Mouse (Mus musculus) erythroblast, embryonic 14.5 days (primary cell): ENCODE data around the gene Ddx6. TPM values are rescaled to one million over a fixed set of nuclear protein-coding genes. Genes with fewer than 3 reads are reported as not detected.
A peak's percentile ranks its signal among the peaks of the same experiment; 100 is the strongest.
"Not testable (repeated sequence)": the region's sequence is repeated elsewhere in the genome, so short reads cannot be mapped to it uniquely, and the experiment has no call there.

Experiments
- H3K27me3 ChIP-seq: 2 replicates; pipeline ENCODE4 v1.6.1; 2012; ENCODE audit warnings: inconsistent platforms; ENCODE audit not compliant: control insufficient read depth
- H3K36me3 ChIP-seq: 2 replicates; pipeline ENCODE4 v1.6.1; 2012; ENCODE audit warnings: mild to moderate bottlenecking, inconsistent platforms; ENCODE audit not compliant: control insufficient read depth
- H3K4me1 ChIP-seq: 2 replicates; pipeline ENCODE4 v1.6.1; 2012; ENCODE audit warnings: inconsistent platforms; ENCODE audit not compliant: control insufficient read depth
- H3K4me3 ChIP-seq: replicated peaks from 2 replicates; pipeline ENCODE3; 2012; ENCODE audit warnings: moderate library complexity, mild to moderate bottlenecking, inconsistent platforms
- H3K9me3 ChIP-seq: 2 replicates; pipeline ENCODE4 v1.6.1; 2012; ENCODE audit warnings: low read length, inconsistent platforms, mixed read lengths; ENCODE audit not compliant: control insufficient read depth
- GATA1 ChIP-seq: IDR thresholded peaks from 2 replicates; pipeline ENCODE4 v1.6.1; 2012; ENCODE audit warnings: low read length, inconsistent platforms, mixed read lengths
- TAL1 ChIP-seq: IDR thresholded peaks from 3 replicates; pipeline ENCODE4 v1.6.1; 2012; ENCODE audit warnings: low read length, inconsistent platforms, mixed read lengths
- polyA plus RNA-seq: library from polyadenylated mRNA; stranded (reverse); fragments of >175 nt; gene quantifications from 2 replicates; pipeline ENCODE4 v1.2.3, GENCODE M21; 2012

The Ddx6 gene
- 1.2 and 1.7 TPM in 2 replicates for polyA plus RNA-seq

DNA sequence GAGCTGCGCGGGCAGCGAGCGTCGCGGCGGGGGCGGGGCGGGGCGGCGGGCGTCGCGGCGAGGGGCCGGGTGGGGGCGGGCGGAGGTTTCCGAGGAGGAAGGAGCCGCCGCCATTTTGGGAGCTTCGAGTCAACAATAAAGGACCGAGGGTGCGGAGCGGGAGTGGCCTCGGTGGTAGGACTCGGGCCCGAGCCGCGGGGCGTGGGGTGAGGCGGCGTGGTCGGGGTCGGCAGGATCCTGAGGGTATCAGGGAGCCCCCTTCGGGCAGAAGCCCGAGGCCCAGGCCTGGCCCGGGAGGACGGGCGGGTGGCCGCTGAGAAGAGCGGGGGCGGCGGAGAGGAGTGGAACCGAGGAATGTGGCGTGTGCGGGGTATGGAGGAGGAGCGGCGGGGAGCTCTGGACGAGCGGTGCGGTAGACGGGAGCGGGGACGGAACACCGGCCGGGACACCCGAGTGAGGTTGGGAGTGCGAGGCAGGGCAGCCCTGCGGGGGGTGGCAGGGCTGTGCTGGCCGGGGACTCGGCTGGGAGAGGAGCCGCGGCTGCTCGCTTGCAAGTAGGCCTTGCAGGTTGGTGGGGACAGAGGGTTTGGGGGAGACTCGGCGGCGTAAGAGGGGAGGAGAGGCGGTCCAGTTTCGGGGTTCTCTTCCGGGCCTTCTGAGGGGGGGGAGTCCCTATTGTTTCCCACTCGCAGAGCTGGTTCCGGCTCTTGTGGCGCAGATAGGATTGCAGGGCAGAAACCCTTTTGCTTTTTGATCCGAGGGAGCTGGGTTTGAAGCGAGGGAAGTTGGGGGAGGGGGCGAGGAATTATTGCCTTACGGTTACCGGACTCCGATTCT lies at the start of gene Ddx6:
Ddx6 (plus strand) TSS at position 114 of the 837 bp plus-strand sequence.
- TF ChIP-seq GATA1 (no peak), TAL1 (no peak)
- peak within 1 kb of the TSS; percentile 100 for H3K4me3 ChIP-seq
- no peaks in the 10 kb centered on the region for H3K27me3 ChIP-seq
- H3K4me1 ChIP-seq, result peaks cover 38% of the 10 kb centered on the region
- H3K36me3 ChIP-seq, result peaks cover 31% of the 10 kb centered on the region
- no peaks in the 10 kb centered on the region for H3K9me3 ChIP-seq

DNA sequence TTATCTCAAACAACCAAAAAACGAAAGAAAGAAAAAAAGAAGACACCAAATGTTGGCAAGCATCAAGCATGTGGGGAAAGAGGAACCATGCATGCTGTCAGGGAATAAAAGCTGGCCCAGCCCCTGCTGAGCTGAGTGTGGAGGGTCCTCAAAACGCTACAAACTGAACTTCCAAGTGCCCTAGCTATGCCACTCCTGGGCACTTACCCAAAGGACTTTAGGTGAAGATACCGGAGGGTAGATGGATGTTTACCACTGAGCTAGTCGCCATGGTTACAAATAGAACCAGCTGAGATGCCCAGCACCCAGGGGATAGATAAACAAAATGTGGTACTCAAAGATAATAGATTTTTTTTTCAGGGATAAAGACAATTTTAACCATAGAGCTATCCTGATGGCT lies 43.1 kb upstream of the Ddx6 start, which contains the start of gene Cxcr5:
Cxcr5 (minus strand) TSS at position 281 of the 400 bp plus-strand sequence.
- H3K9me3 ChIP-seq, result no peaks in the 10 kb centered on the region
- H3K4me1 ChIP-seq, result peaks cover 40% of the 10 kb centered on the region
- no peaks in the 10 kb centered on the region for H3K27me3 ChIP-seq
- no peaks in the 10 kb centered on the region for H3K36me3 ChIP-seq
- H3K4me3 ChIP-seq, result no peak within 1 kb of the TSS
- TF ChIP-seq TAL1, result no peak
- TF ChIP-seq GATA1, result no peak

GRCm38 (mm10) chr9:44562936-44563335 lies 41.8 kb upstream of the Ddx6 start:
- H3K4me3 ChIP-seq, result no peak overlapping the region
- no peaks in the 10 kb centered on the region for H3K9me3 ChIP-seq
- peaks cover 42% of the 10 kb centered on the region for H3K4me1 ChIP-seq
- H3K36me3 ChIP-seq, result no peaks in the 10 kb centered on the region
- H3K27me3 ChIP-seq, result no peaks in the 10 kb centered on the region
- TF ChIP-seq TAL1 (no peak), GATA1 (no peak)

GRCm38 (mm10) chr9:44565367-44565766 lies 39.3 kb upstream of the Ddx6 start:
- no peaks in the 10 kb centered on the region for H3K9me3 ChIP-seq
- H3K4me3 ChIP-seq, result peak overlapping the region; percentile 42
- no peaks in the 10 kb centered on the region for H3K36me3 ChIP-seq
- no peak for TF ChIP-seq GATA1
- TF ChIP-seq TAL1, result no peak
- no peaks in the 10 kb centered on the region for H3K27me3 ChIP-seq
- peaks cover 44% of the 10 kb centered on the region for H3K4me1 ChIP-seq

GRCm38 (mm10) chr9:44567338-44568082 lies 37.2 kb upstream of the Ddx6 start:
- no peak overlapping the region for H3K4me3 ChIP-seq
- TF ChIP-seq TAL1, result no peak
- no peak for TF ChIP-seq GATA1
- no peaks in the 10 kb centered on the region for H3K27me3 ChIP-seq
- peaks cover 32% of the 10 kb centered on the region for H3K4me1 ChIP-seq
- no peaks in the 10 kb centered on the region for H3K36me3 ChIP-seq
- H3K9me3 ChIP-seq, result no peaks in the 10 kb centered on the region

- H3K4me3 ChIP-seq, result no peak overlapping the region
These were observed 36.6 kb upstream of the Ddx6 start for GRCm38 (mm10) chr9:44568083-44568455.

GRCm38 (mm10) chr9:44570939-44571382 lies 33.7 kb upstream of the Ddx6 start:
- Histone ChIP-seq H3K9me3 (no peaks in the 10 kb centered on the region), H3K4me1 (peaks cover 9% of the 10 kb centered on the region), H3K4me3 (no peak overlapping the region), H3K36me3 (no peaks in the 10 kb centered on the region), H3K27me3 (no peaks in the 10 kb centered on the region)
- TF ChIP-seq GATA1, result no peak
- TF ChIP-seq TAL1, result no peak

More at GRCm38 (mm10) chr9:44568083-44568455, 36.6 kb upstream of the Ddx6 start:
- H3K9me3 ChIP-seq, result no peaks in the 10 kb centered on the region
- TF ChIP-seq GATA1 (no peak), TAL1 (no peak)
- no peaks in the 10 kb centered on the region for H3K36me3 ChIP-seq
- H3K27me3 ChIP-seq, result no peaks in the 10 kb centered on the region
- peaks cover 26% of the 10 kb centered on the region for H3K4me1 ChIP-seq

- TF ChIP-seq GATA1, result no peak
- TF ChIP-seq TAL1, result no peak
These were observed 31.4 kb upstream of the Ddx6 start for GRCm38 (mm10) chr9:44573306-44573705.

GRCm38 (mm10) chr9:44575095-44575494 lies 29.6 kb upstream of the Ddx6 start:
- Histone ChIP-seq H3K36me3 (no peaks in the 10 kb centered on the region), H3K9me3 (no peaks in the 10 kb centered on the region), H3K27me3 (no peaks in the 10 kb centered on the region), H3K4me1 (peaks cover 16% of the 10 kb centered on the region), H3K4me3 (no peak overlapping the region)
- TF ChIP-seq TAL1 (no peak), GATA1 (no peak)

More at GRCm38 (mm10) chr9:44573306-44573705, 31.4 kb upstream of the Ddx6 start:
- Histone ChIP-seq H3K4me3 (no peak overlapping the region), H3K9me3 (no peaks in the 10 kb centered on the region), H3K4me1 (0 out of 2 replicates have a peak, but pooled peaks cover 3% of the 10 kb centered on the region), H3K36me3 (no peaks in the 10 kb centered on the region), H3K27me3 (no peaks in the 10 kb centered on the region)

DNA sequence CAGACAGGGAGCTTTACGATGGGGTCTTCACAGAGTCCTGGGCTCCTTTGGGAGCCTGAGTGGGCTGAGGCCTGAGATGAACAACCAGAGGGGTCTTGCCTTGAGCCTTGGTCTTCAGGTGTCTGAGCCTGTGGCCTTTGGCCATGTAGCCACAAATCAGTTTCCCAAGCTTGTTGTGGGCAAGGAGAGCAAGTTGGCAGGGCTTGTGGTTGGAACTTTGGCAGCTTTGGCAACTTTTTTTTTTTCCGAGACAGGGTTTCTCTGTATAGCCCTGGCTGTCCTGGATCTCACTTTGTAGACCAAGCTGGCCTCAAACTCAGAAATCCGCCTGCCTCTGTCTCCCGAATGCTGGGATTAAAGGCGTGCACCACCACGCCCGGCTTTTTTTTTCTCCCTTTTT lies 28.6 kb upstream of the Ddx6 start:
- not testable (repeated sequence) for H3K9me3 ChIP-seq, H3K36me3 ChIP-seq, H3K4me3 ChIP-seq, H3K27me3 ChIP-seq
- peaks cover 23% of the 10 kb centered on the region for H3K4me1 ChIP-seq
